Mouse (Mus musculus) kidney, adult 11 months (tissue): ENCODE data around the gene Zfp42.

ENCODE experiments used
- DNase-seq: peaks from one replicate; pipeline ENCODE4 v3.0.0; 2022

The Zfp42 gene

GRCm38 (mm10) chr8:43248707-43249106 is 58.1 kb downstream of the Zfp42 start:
- no peak for DNase-seq
